Mouse (Mus musculus) neural tube, embryonic 15.5 days (tissue): ENCODE results near the gene Cdyl2. TPM values are rescaled to one million over a fixed set of nuclear protein-coding genes. Genes with fewer than 3 reads are reported as not detected.
A peak's percentile ranks its signal among the peaks of the same experiment; 100 is the strongest.

Source experiments
- ATAC-seq: fragments of 200-750 bp; cut with Nextera tagmentation; 2 replicates; pipeline ENCODE4 v1.8.0; 2017; ENCODE audit warnings: mild to moderate bottlenecking, moderate TSS enrichment, moderate library complexity; ENCODE audit not compliant: low FRiP score
- H3K27ac ChIP-seq: fragments of 300-500 bp; sonication (generic); replicated peaks from 2 replicates; pipeline ENCODE4 v1.5.1; 2015; ENCODE audit warnings: mild to moderate bottlenecking, inconsistent platforms
- H3K27me3 ChIP-seq: fragments of 300-500 bp; sonication (generic); replicated peaks from 2 replicates; pipeline ENCODE4 v1.6.1; 2015; ENCODE audit warnings: inconsistent platforms
- H3K36me3 ChIP-seq: fragments of 300-500 bp; sonication (generic); 2 replicates; pipeline ENCODE4 v1.6.1; 2015; ENCODE audit warnings: inconsistent platforms
- H3K4me1 ChIP-seq: fragments of 300-500 bp; sonication (generic); 2 replicates; pipeline ENCODE4 v1.6.1; 2015; ENCODE audit warnings: inconsistent platforms
- H3K4me2 ChIP-seq: fragments of 300-500 bp; sonication (generic); 2 replicates; pipeline ENCODE4 v1.6.1; 2015; ENCODE audit warnings: inconsistent platforms, mild to moderate bottlenecking, moderate library complexity
- H3K4me3 ChIP-seq: fragments of 300-500 bp; sonication (generic); replicated peaks from 2 replicates; pipeline ENCODE4 v1.5.1; 2015; ENCODE audit warnings: mild to moderate bottlenecking, inconsistent platforms
- H3K9ac ChIP-seq: fragments of 300-500 bp; sonication (generic); replicated peaks from 2 replicates; pipeline ENCODE4 v1.6.1; 2015; ENCODE audit warnings: mild to moderate bottlenecking, inconsistent platforms
- H3K9me3 ChIP-seq: fragments of 300-500 bp; sonication (generic); replicated peaks from 2 replicates; pipeline ENCODE4 v1.6.1; 2016; ENCODE audit warnings: inconsistent platforms
- WGBS: fragments of 180-500 bp; shearing (Covaris S2); methylation state at CpG from one replicate; pipeline ENCODE4 v1.1.7; 2015; ENCODE audit warnings: mixed read lengths; 5-methylcytosine and 5-hydroxymethylcytosine counted together
- polyA plus RNA-seq: library from polyadenylated mRNA; unstranded; fragments of >200 nt; fragmentation: Nextera tagmentation; extraction: Ambion mirVana; gene quantifications from 2 replicates; pipeline ENCODE4 v1.2.1, GENCODE M21; 2015

The Cdyl2 gene
- polyA plus RNA-seq, 1 experiment from 2014 or later: 10.6 TPM

GRCm38 (mm10) chr8:116731976-116732683 is 661 bp downstream of the Cdyl2 start:
- Histone ChIP-seq H3K4me2 (peak overlapping the region; percentile 90), H3K9ac (peak overlapping the region; percentile 80)
- 1% methylated on average over 31 of the region's 46 CpGs for WGBS

GRCm38 (mm10) chr8:116721451-116721850 is 11.3 kb downstream of the Cdyl2 start:
- H3K4me2 ChIP-seq: no peak overlapping the region
- no peak overlapping the region for H3K4me3 ChIP-seq
- no peaks in the 10 kb centered on the region for H3K27me3 ChIP-seq
- ATAC-seq: no peak
- 92% methylated on average over 2 of the region's 2 CpGs for WGBS
- H3K36me3 ChIP-seq: peaks cover 12% of the 10 kb centered on the region
- H3K9ac ChIP-seq: no peak overlapping the region
- no peak overlapping the region for H3K27ac ChIP-seq
- peaks cover 9% of the 10 kb centered on the region for H3K9me3 ChIP-seq
- H3K4me1 ChIP-seq: no peaks in the 10 kb centered on the region

More at GRCm38 (mm10) chr8:116731976-116732683, 661 bp downstream of the Cdyl2 start:
- Histone ChIP-seq H3K4me3 (peak overlapping the region; percentile 84), H3K4me1 (peaks cover 11% of the 10 kb centered on the region), H3K9me3 (no peaks in the 10 kb centered on the region), H3K27ac (peak overlapping the region; percentile 92), H3K27me3 (peaks cover 8% of the 10 kb centered on the region), H3K36me3 (peaks cover 8% of the 10 kb centered on the region)
- ATAC-seq: peak; percentile 73

GRCm38 (mm10) chr8:116707496-116707895 is 25.3 kb downstream of the Cdyl2 start:
- no peak overlapping the region for H3K4me2 ChIP-seq
- H3K9me3 ChIP-seq: no peaks in the 10 kb centered on the region; the same call in 1 of the 2 replicates
- no peak for ATAC-seq
- no peak overlapping the region for H3K27ac ChIP-seq
- WGBS: 91% methylated on average over 3 of the region's 3 CpGs
- no peaks in the 10 kb centered on the region for H3K27me3 ChIP-seq
- H3K4me1 ChIP-seq: no peaks in the 10 kb centered on the region
- H3K36me3 ChIP-seq: peaks cover 3% of the 10 kb centered on the region; the same call in 1 of the 2 replicates
- H3K4me3 ChIP-seq: no peak overlapping the region
- no peak overlapping the region for H3K9ac ChIP-seq

GRCm38 (mm10) chr8:116702501-116702900 is 30.3 kb downstream of the Cdyl2 start:
- Histone ChIP-seq H3K4me1 (no peaks in the 10 kb centered on the region), H3K36me3 (peaks cover 11% of the 10 kb centered on the region; the same call in 1 of the 2 replicates), H3K27ac (no peak overlapping the region), H3K27me3 (no peaks in the 10 kb centered on the region), H3K4me3 (no peak overlapping the region), H3K9me3 (peaks cover 8% of the 10 kb centered on the region), H3K4me2 (no peak overlapping the region), H3K9ac (no peak overlapping the region)
- 85% methylated on average over 6 of the region's 6 CpGs for WGBS
- no peak for ATAC-seq

GRCm38 (mm10) chr8:116692931-116693330 is 39.9 kb downstream of the Cdyl2 start:
- Histone ChIP-seq H3K9ac (no peak overlapping the region), H3K4me3 (no peak overlapping the region), H3K27me3 (no peaks in the 10 kb centered on the region), H3K4me2 (no peak overlapping the region), H3K27ac (no peak overlapping the region), H3K36me3 (no peaks in the 10 kb centered on the region), H3K4me1 (no peaks in the 10 kb centered on the region), H3K9me3 (no peaks in the 10 kb centered on the region; the same call in 1 of the 2 replicates)
- ATAC-seq: no peak
- 90% methylated on average over 15 of the region's 15 CpGs for WGBS

GRCm38 (mm10) chr8:116689741-116690140 is 43.0 kb downstream of the Cdyl2 start:
- Histone ChIP-seq H3K36me3 (no peaks in the 10 kb centered on the region), H3K9me3 (no peaks in the 10 kb centered on the region), H3K4me3 (no peak overlapping the region), H3K9ac (no peak overlapping the region), H3K27ac (no peak overlapping the region), H3K4me1 (no peaks in the 10 kb centered on the region), H3K4me2 (no peak overlapping the region), H3K27me3 (no peaks in the 10 kb centered on the region)
- 59% methylated on average over 3 of the region's 3 CpGs for WGBS
- ATAC-seq: no peak

GRCm38 (mm10) chr8:116676174-116676573 is 56.6 kb downstream of the Cdyl2 start:
- H3K9me3 ChIP-seq: no peaks in the 10 kb centered on the region

GRCm38 (mm10) chr8:116673966-116674805 is 58.6 kb downstream of the Cdyl2 start:
- H3K36me3 ChIP-seq: no peaks in the 10 kb centered on the region
- ATAC-seq: no peak
- 83% methylated on average over 10 of the region's 10 CpGs for WGBS
- H3K4me3 ChIP-seq: no peak overlapping the region
- no peak overlapping the region for H3K9ac ChIP-seq
- H3K27ac ChIP-seq: no peak overlapping the region
- no peaks in the 10 kb centered on the region for H3K27me3 ChIP-seq
- H3K4me2 ChIP-seq: no peak overlapping the region
- no peaks in the 10 kb centered on the region for H3K4me1 ChIP-seq
- H3K9me3 ChIP-seq: no peaks in the 10 kb centered on the region

More at GRCm38 (mm10) chr8:116676174-116676573, 56.6 kb downstream of the Cdyl2 start:
- no peak for ATAC-seq
- Histone ChIP-seq H3K27ac (no peak overlapping the region), H3K36me3 (no peaks in the 10 kb centered on the region), H3K4me2 (no peak overlapping the region), H3K4me1 (no peaks in the 10 kb centered on the region), H3K4me3 (no peak overlapping the region), H3K27me3 (no peaks in the 10 kb centered on the region), H3K9ac (no peak overlapping the region)
- WGBS: 76% methylated on average over 1 of the region's 1 CpGs

GRCm38 (mm10) chr8:116673493-116673892 is 59.3 kb downstream of the Cdyl2 start:
- no peak overlapping the region for H3K9ac ChIP-seq
- no peaks in the 10 kb centered on the region for H3K27me3 ChIP-seq
- H3K4me3 ChIP-seq: no peak overlapping the region
- H3K4me1 ChIP-seq: no peaks in the 10 kb centered on the region
- 83% methylated on average over 8 of the region's 8 CpGs for WGBS
- H3K4me2 ChIP-seq: no peak overlapping the region
- H3K36me3 ChIP-seq: peaks cover under 1% of the 10 kb centered on the region; the same call in 1 of the 2 replicates
- no peak overlapping the region for H3K27ac ChIP-seq
- ATAC-seq: no peak
- H3K9me3 ChIP-seq: no peaks in the 10 kb centered on the region

GRCm38 (mm10) chr8:116673052-116673451 is 59.7 kb downstream of the Cdyl2 start:
- Histone ChIP-seq H3K9ac (no peak overlapping the region), H3K4me3 (no peak overlapping the region), H3K36me3 (peaks cover 3% of the 10 kb centered on the region; the same call in 1 of the 2 replicates), H3K27ac (no peak overlapping the region), H3K27me3 (no peaks in the 10 kb centered on the region), H3K4me2 (no peak overlapping the region), H3K4me1 (no peaks in the 10 kb centered on the region), H3K9me3 (no peaks in the 10 kb centered on the region)
- ATAC-seq: no peak
- WGBS: 91% methylated on average over 4 of the region's 4 CpGs

GRCm38 (mm10) chr8:116671543-116671942 is 61.2 kb downstream of the Cdyl2 start:
- Histone ChIP-seq H3K36me3 (peaks cover 3% of the 10 kb centered on the region; the same call in 1 of the 2 replicates), H3K9ac (no peak overlapping the region), H3K4me3 (no peak overlapping the region), H3K27ac (no peak overlapping the region), H3K27me3 (no peaks in the 10 kb centered on the region), H3K4me1 (no peaks in the 10 kb centered on the region), H3K9me3 (no peaks in the 10 kb centered on the region), H3K4me2 (no peak overlapping the region)
- no peak for ATAC-seq
- WGBS: 68% methylated on average over 5 of the region's 5 CpGs
